Mouse (Mus musculus) C2C12 (cell line): ENCODE data around the gene Hoxa3. TPM values are rescaled to one million over a fixed set of nuclear protein-coding genes. Genes with fewer than 3 reads are reported as not detected.

Source experiments
- H3K27me3 ChIP-seq: one replicate; pipeline ENCODE4 v1.6.1; 2011; ENCODE audit not compliant: control insufficient read depth, insufficient read depth, insufficient read length
- H3K36me3 ChIP-seq: one replicate; pipeline ENCODE4 v1.6.1; 2011; ENCODE audit not compliant: control insufficient read depth, insufficient read depth
- H3K4me3 ChIP-seq: one replicate; pipeline ENCODE4 v1.5.1; 2011; ENCODE audit warnings: mild to moderate bottlenecking, control low read depth; ENCODE audit not compliant: poor library complexity, insufficient read depth, severe bottlenecking
- H3K79me2 ChIP-seq: one replicate; pipeline ENCODE4 v1.6.1; 2011; ENCODE audit not compliant: control insufficient read depth, insufficient read depth
- H3K79me3 ChIP-seq: one replicate; pipeline ENCODE4 v1.6.1; 2011; ENCODE audit warnings: low read depth, control low read depth
- H3ac ChIP-seq: one replicate; pipeline ENCODE3; 2011; ENCODE audit warnings: low read depth; ENCODE audit not compliant: control insufficient read depth, insufficient read length
- CEBPB ChIP-seq: IDR thresholded peaks from one replicate; pipeline ENCODE4 v1.6.1; 2011; ENCODE audit warnings: low read depth, mild to moderate bottlenecking, control low read depth, moderate library complexity
- CTCF ChIP-seq: IDR thresholded peaks from one replicate; pipeline ENCODE4 v1.5.1; 2011; ENCODE audit not compliant: control insufficient read depth, insufficient read depth, insufficient read length
- FOSL1 ChIP-seq: IDR thresholded peaks from one replicate; pipeline ENCODE4 v1.8.0; 2011; ENCODE audit warnings: mild to moderate bottlenecking, low read length; ENCODE audit not compliant: poor library complexity, insufficient read depth, severe bottlenecking
- MAX ChIP-seq: IDR thresholded peaks from one replicate; pipeline ENCODE4 v1.6.1; 2011; ENCODE audit warnings: mild to moderate bottlenecking, control low read depth
- MYOD1 ChIP-seq: IDR thresholded peaks from one replicate; pipeline ENCODE4 v1.6.1; 2011; ENCODE audit warnings: low read depth; ENCODE audit not compliant: control insufficient read depth, insufficient read length
- MYOG ChIP-seq: IDR thresholded peaks from one replicate; pipeline ENCODE4 v1.6.1; 2011; ENCODE audit not compliant: control insufficient read depth, insufficient read length; ENCODE audit errors: extremely low read depth
- USF1 ChIP-seq: IDR thresholded peaks from one replicate; pipeline ENCODE4 v1.6.1; 2011; ENCODE audit warnings: low read depth, mild to moderate bottlenecking, control low read depth, moderate library complexity
- polyA plus RNA-seq: library from polyadenylated mRNA; unstranded; fragments of >200 nt; fragmentation: generic; extraction: Trizol; gene quantifications from one replicate; pipeline ENCODE4 v1.2.1, GENCODE M21; 2012; ENCODE audit warnings: missing spikeins

Gene Hoxa3
- polyA plus RNA-seq, 1 experiment = 0.67 TPM

- Histone ChIP-seq H3K36me3 (peaks cover 8% of the 10 kb centered on the region), H3K79me3 (peaks cover 81% of the 10 kb centered on the region), H3ac (peak overlapping the region; percentile 33), H3K79me2 (peaks cover 100% of the 10 kb centered on the region), H3K4me3 (peak overlapping the region; percentile 72), H3K27me3 (no peaks in the 10 kb centered on the region)
- no peak for TF ChIP-seq USF1
- no peak for TF ChIP-seq FOSL1
- TF ChIP-seq MYOG = no peak
- TF ChIP-seq MAX = no peak
- TF ChIP-seq CEBPB = no peak
- TF ChIP-seq CTCF = no peak
- TF ChIP-seq MYOD1 = no peak
Measured at GRCm38 (mm10) chr6:52238155-52238545, 25.0 kb upstream of the Hoxa3 start.

GRCm38 (mm10) chr6:52237346-52238154, 24.4 kb upstream of the Hoxa3 start:
- H3ac ChIP-seq = peak overlapping the region; percentile 3
- no peaks in the 10 kb centered on the region for H3K27me3 ChIP-seq
- peaks cover 100% of the 10 kb centered on the region for H3K79me2 ChIP-seq
- H3K4me3 ChIP-seq = peak overlapping the region; percentile 72
- peaks cover 82% of the 10 kb centered on the region for H3K79me3 ChIP-seq
- peaks cover 4% of the 10 kb centered on the region for H3K36me3 ChIP-seq
- TF ChIP-seq USF1 = no peak
- TF ChIP-seq FOSL1 = no peak

GRCm38 (mm10) chr6:52236806-52237205, 23.7 kb upstream of the Hoxa3 start:
- TF ChIP-seq MYOD1 (no peak), CEBPB (no peak), FOSL1 (no peak), MAX (no peak), CTCF (no peak), USF1 (no peak), MYOG (no peak)
- Histone ChIP-seq H3K79me3 (peaks cover 87% of the 10 kb centered on the region), H3K4me3 (no peak overlapping the region), H3K27me3 (no peaks in the 10 kb centered on the region), H3K79me2 (peaks cover 100% of the 10 kb centered on the region), H3ac (no peak overlapping the region), H3K36me3 (no peaks in the 10 kb centered on the region)

GRCm38 (mm10) chr6:52235866-52236265, 22.7 kb upstream of the Hoxa3 start:
- H3K79me3 ChIP-seq = peaks cover 92% of the 10 kb centered on the region
- no peak overlapping the region for H3K4me3 ChIP-seq
- no peak for TF ChIP-seq CTCF
- no peak for TF ChIP-seq FOSL1
- no peak for TF ChIP-seq MAX
- TF ChIP-seq USF1 = no peak
- no peak for TF ChIP-seq MYOD1
- TF ChIP-seq MYOG = no peak
- no peak for TF ChIP-seq CEBPB
- H3K36me3 ChIP-seq = no peaks in the 10 kb centered on the region
- peaks cover 100% of the 10 kb centered on the region for H3K79me2 ChIP-seq
- no peaks in the 10 kb centered on the region for H3K27me3 ChIP-seq
- no peak overlapping the region for H3ac ChIP-seq

DNA sequence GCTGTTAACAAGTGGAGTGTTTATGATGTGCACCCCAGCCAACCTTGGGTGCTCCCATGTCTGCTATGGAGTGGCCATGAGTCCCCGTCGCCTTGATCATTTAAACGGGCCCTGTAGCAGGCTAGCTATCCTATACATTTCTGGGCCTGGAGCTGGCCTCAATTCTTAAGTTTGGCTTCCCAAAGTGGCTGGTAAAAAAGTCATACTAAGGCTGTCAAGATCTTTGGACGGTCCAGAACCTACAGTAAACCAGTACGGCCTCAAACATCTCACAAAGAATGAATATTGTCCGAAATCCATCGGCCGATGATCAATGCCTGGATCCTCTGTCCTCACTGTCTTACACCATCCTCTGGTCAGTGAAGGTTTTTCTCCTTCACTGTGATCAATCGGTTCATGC, 22.1 kb upstream of the Hoxa3 start:
- H3K27me3 ChIP-seq = no peaks in the 10 kb centered on the region
- H3K4me3 ChIP-seq = no peak overlapping the region
- peaks cover 100% of the 10 kb centered on the region for H3K79me2 ChIP-seq
- no peaks in the 10 kb centered on the region for H3K36me3 ChIP-seq
- no peak overlapping the region for H3ac ChIP-seq
- H3K79me3 ChIP-seq = peaks cover 96% of the 10 kb centered on the region
- TF ChIP-seq CTCF (no peak), MYOG (no peak), USF1 (no peak), FOSL1 (no peak), MAX (no peak), CEBPB (no peak), MYOD1 (no peak)
